Mouse (Mus musculus) MEL (cell line): ENCODE measurements around the gene Nfatc3. TPM values are rescaled to one million over a fixed set of nuclear protein-coding genes. Genes with fewer than 3 reads are reported as not detected.

Experiments
- DNase-seq: peaks from one replicate; pipeline ENCODE4 v3.0.0; 2011; ENCODE audit warnings: low read depth, low spot score
- H3K27ac ChIP-seq: 2 replicates; pipeline ENCODE4 v1.5.1; 2012; ENCODE audit warnings: low read depth, mild to moderate bottlenecking, control low read depth, low read length, moderate library complexity; ENCODE audit not compliant: control insufficient read depth
- H3K27me3 ChIP-seq, 2 experiments: fragments of 150-350 bp in 1 of 2; sonication (generic) in 1 of 2; 2 replicates each; pipeline ENCODE4 v1.6.1; 2012; ENCODE audit warnings: low read length in 2 of 2, mild to moderate bottlenecking in 2 of 2, improper control_type of control experiment in 1 of 2, moderate library complexity in 1 of 2; ENCODE audit not compliant: insufficient read depth in 2 of 2, control insufficient read depth in 1 of 2
- H3K36me3 ChIP-seq, 2 experiments: 2 replicates each; pipeline ENCODE4 v1.6.1; 2012 to 2014; ENCODE audit warnings: low read length in 2 of 2, improper control_type of control experiment in 1 of 2, inconsistent platforms in 1 of 2, mild to moderate bottlenecking in 1 of 2; ENCODE audit not compliant: insufficient read depth in 2 of 2, control insufficient read depth in 1 of 2
- H3K4me1 ChIP-seq, 2 experiments: fragments of 150-350 bp in 1 of 2; sonication (generic) in 1 of 2; 2 replicates each; pipeline ENCODE4 v1.6.1; 2012; ENCODE audit warnings: low read length in 2 of 2, improper control_type of control experiment in 1 of 2, mild to moderate bottlenecking in 1 of 2; ENCODE audit not compliant: insufficient read depth in 2 of 2, control insufficient read depth in 1 of 2
- H3K4me3 ChIP-seq, 2 experiments: fragments of 150-350 bp in 1 of 2; sonication (generic) in 1 of 2; 2 replicates each; pipeline ENCODE4 v1.5.1; 2012; ENCODE audit warnings: low read depth in 2 of 2, low read length in 2 of 2, mild to moderate bottlenecking in 2 of 2, moderate library complexity in 2 of 2, control low read depth in 1 of 2, improper control_type of control experiment in 1 of 2; ENCODE audit not compliant: control insufficient read depth in 1 of 2, insufficient read depth in 1 of 2
- H3K79me2 ChIP-seq: 2 replicates; pipeline ENCODE4 v1.6.1; 2012; ENCODE audit warnings: mild to moderate bottlenecking, low read length, moderate library complexity; ENCODE audit not compliant: control insufficient read depth, poor library complexity, insufficient read depth
- H3K9ac ChIP-seq: 2 replicates; pipeline ENCODE4 v1.6.1; 2012; ENCODE audit warnings: low read depth, mild to moderate bottlenecking, control low read depth, low read length, moderate library complexity; ENCODE audit not compliant: control insufficient read depth, poor library complexity, severe bottlenecking
- H3K9me3 ChIP-seq: fragments of 150-350 bp; sonication (generic); replicated peaks from 2 replicates; pipeline ENCODE4 v1.6.1; 2012; ENCODE audit warnings: mild to moderate bottlenecking, low read length, improper control_type of control experiment, moderate library complexity; ENCODE audit not compliant: insufficient read depth
- BHLHE40 ChIP-seq: IDR thresholded peaks from 2 replicates; pipeline ENCODE4 v1.6.1; 2012; ENCODE audit warnings: low read depth, mild to moderate bottlenecking, inconsistent platforms, low read length, improper control_type of control experiment, borderline replicate concordance
- CHD1 ChIP-seq: IDR thresholded peaks from 2 replicates; pipeline ENCODE4 v1.6.1; 2012; ENCODE audit warnings: low read depth, mild to moderate bottlenecking, inconsistent platforms, low read length, improper control_type of control experiment
- E2F4 ChIP-seq: IDR thresholded peaks from 2 replicates; pipeline ENCODE4 v1.6.1; 2011; ENCODE audit warnings: low read depth, low read length, improper control_type of control experiment, borderline replicate concordance
- ELF1 ChIP-seq: IDR thresholded peaks from 2 replicates; pipeline ENCODE4 v1.6.1; 2014; ENCODE audit warnings: low read depth, mild to moderate bottlenecking, inconsistent platforms, low read length, improper control_type of control experiment, moderate library complexity
- EP300 ChIP-seq, 2 experiments: IDR thresholded peaks; 2 replicates each; pipeline ENCODE4 v1.6.1; 2011; ENCODE audit warnings: improper control_type of control experiment in 2 of 2, low read length in 2 of 2, low read depth in 1 of 2, mild to moderate bottlenecking in 1 of 2
- GABPA ChIP-seq: IDR thresholded peaks from 2 replicates; pipeline ENCODE4 v1.6.1; 2012; ENCODE audit warnings: low read depth, mild to moderate bottlenecking, inconsistent platforms, low read length, improper control_type of control experiment, moderate library complexity
- HCFC1 ChIP-seq: IDR thresholded peaks from 2 replicates; pipeline ENCODE4 v1.6.1; 2012; ENCODE audit warnings: low read depth, mild to moderate bottlenecking, inconsistent platforms, low read length, improper control_type of control experiment, moderate library complexity
- KAT2A ChIP-seq: conservative IDR thresholded peaks from 2 replicates; pipeline ENCODE4 v1.6.1; 2012; ENCODE audit warnings: low read depth, low read length, improper control_type of control experiment, inconsistent platforms
- MEF2A ChIP-seq: IDR thresholded peaks from 2 replicates; pipeline ENCODE4 v1.6.1; 2014; ENCODE audit warnings: low read depth, mild to moderate bottlenecking, inconsistent platforms, low read length, improper control_type of control experiment; ENCODE audit not compliant: poor library complexity, insufficient replicate concordance, severe bottlenecking; ENCODE audit errors: extremely low read depth
- MYB ChIP-seq: IDR thresholded peaks from 2 replicates; pipeline ENCODE4 v1.6.1; 2011; ENCODE audit warnings: mild to moderate bottlenecking, low read depth, low read length, improper control_type of control experiment
- MYC ChIP-seq: IDR thresholded peaks from 2 replicates; pipeline ENCODE4 v1.6.1; 2011; ENCODE audit warnings: low read depth, mild to moderate bottlenecking, low read length, improper control_type of control experiment, moderate library complexity
- NRF1 ChIP-seq: IDR thresholded peaks from 2 replicates; pipeline ENCODE4 v1.6.1; 2014; ENCODE audit warnings: low read depth, mild to moderate bottlenecking, inconsistent platforms, low read length, improper control_type of control experiment, moderate library complexity; ENCODE audit not compliant: poor library complexity, insufficient read depth, severe bottlenecking
- POLR2A ChIP-seq, 2 experiments: IDR thresholded peaks; 2 replicates each; pipeline ENCODE4 v1.6.1; 2011 to 2012; ENCODE audit warnings: low read length in 2 of 2, mild to moderate bottlenecking in 2 of 2, control low read depth in 1 of 2, improper control_type of control experiment in 1 of 2, low read depth in 1 of 2, moderate library complexity in 1 of 2; ENCODE audit not compliant: control insufficient read depth in 1 of 2, insufficient read depth in 1 of 2, poor library complexity in 1 of 2
- RAD21 ChIP-seq: IDR thresholded peaks from 2 replicates; pipeline ENCODE4 v1.6.1; 2011; ENCODE audit warnings: mild to moderate bottlenecking, low read depth, low read length, improper control_type of control experiment
- RCOR1 ChIP-seq: IDR thresholded peaks from 2 replicates; pipeline ENCODE4 v1.6.1; 2012; ENCODE audit warnings: low read depth, mild to moderate bottlenecking, inconsistent platforms, low read length, improper control_type of control experiment
- SIN3A ChIP-seq: IDR thresholded peaks from 2 replicates; pipeline ENCODE4 v1.6.1; 2012; ENCODE audit warnings: low read length, improper control_type of control experiment, inconsistent platforms
- TAL1 ChIP-seq: IDR thresholded peaks from 2 replicates; pipeline ENCODE4 v1.6.1; 2012; ENCODE audit warnings: mild to moderate bottlenecking, inconsistent platforms, low read length, moderate library complexity, mixed read lengths
- TBP ChIP-seq: IDR thresholded peaks from 2 replicates; pipeline ENCODE4 v1.8.0; 2011; ENCODE audit warnings: low read depth, low read length, improper control_type of control experiment
- USF1 ChIP-seq: IDR thresholded peaks from 2 replicates; pipeline ENCODE4 v1.6.1; 2014; ENCODE audit warnings: low read depth, mild to moderate bottlenecking, inconsistent platforms, low read length, improper control_type of control experiment, moderate library complexity
- polyA plus RNA-seq, 2 experiments: library from polyadenylated mRNA; stranded (reverse) in 1 of 2; unstranded in 1 of 2; fragments of >175 nt in 1 of 2; fragments of >200 nt in 1 of 2; gene quantifications; 2 replicates each; pipeline versions ENCODE4 v1.2.1 to v1.2.4; 2012; ENCODE audit warnings: low replicate concordance in 2 of 2, low read depth in 1 of 2; ENCODE audit not compliant: insufficient read length in 2 of 2, insufficient read depth in 1 of 2, missing spikeins in 1 of 2
- total RNA-seq: library from RNA; depleted of rRNA; stranded (reverse); fragments of 300-350 nt; gene quantifications from 2 replicates; pipeline ENCODE4 v1.2.3, GENCODE M21; 2012

The Nfatc3 gene
- total and polyA plus RNA-seq, 3 experiments, result 14.4 to 59.3 (median 50.2) TPM

GRCm38 (mm10) chr8:106133526-106133925, 74.9 kb downstream of the Nfatc3 start:
- no peak for DNase-seq
- H3K27me3 ChIP-seq, result peaks cover 0 to 7% of the 10 kb centered on the region in 2 experiments; a peak in 2 of 4 replicates
- H3K36me3 ChIP-seq, result peaks cover 5 to 19% of the 10 kb centered on the region in 2 experiments
- H3K4me3 ChIP-seq, result no peak overlapping the region
- H3K9me3 ChIP-seq, result no peaks in the 10 kb centered on the region
- H3K27ac ChIP-seq, result no peak overlapping the region
- peaks cover 5 to 22% of the 10 kb centered on the region in 2 experiments for H3K4me1 ChIP-seq
- no peaks in the 10 kb centered on the region; the same call in 1 of the 2 replicates for H3K79me2 ChIP-seq
- H3K9ac ChIP-seq, result no peak overlapping the region
- TF ChIP-seq HCFC1, result no peak

- H3K36me3 ChIP-seq, result peaks cover 1 to 19% of the 10 kb centered on the region in 2 experiments; a peak in 3 of 4 replicates
- peaks cover 0 to 7% of the 10 kb centered on the region in 2 experiments; a peak in 2 of 4 replicates for H3K27me3 ChIP-seq
- no peak overlapping the region for H3K4me3 ChIP-seq
- H3K27ac ChIP-seq, result no peak overlapping the region
- peaks cover 5 to 22% of the 10 kb centered on the region in 2 experiments for H3K4me1 ChIP-seq
- no peaks in the 10 kb centered on the region; the same call in 1 of the 2 replicates for H3K79me2 ChIP-seq
- no peak for DNase-seq
- no peak for TF ChIP-seq HCFC1
- TF ChIP-seq GABPA, result no peak
- TF ChIP-seq POLR2A (IDR thresholded peaks at IDR 0.05; ENCODE audit: control insufficient read depth in 1 of 2, insufficient read depth in 1 of 2, low read depth in 1 of 2, low read length in 2 of 2, poor library complexity in 1 of 2), result no peak
- TF ChIP-seq CHD1, result no peak
- TF ChIP-seq E2F4, result no peak
- TF ChIP-seq ELF1, result no peak
- TF ChIP-seq RAD21, result no peak
- TF ChIP-seq SIN3A, result no peak
- TF ChIP-seq USF1, result no peak
- TF ChIP-seq NRF1, result no peak
- no peak for TF ChIP-seq MYB
- no peak for TF ChIP-seq EP300 (IDR thresholded peaks at IDR 0.05; ENCODE audit: low read depth in 1 of 2, low read length in 2 of 2)
- no peak for TF ChIP-seq BHLHE40
- no peak for TF ChIP-seq KAT2A
- no peak for TF ChIP-seq TAL1
- TF ChIP-seq RCOR1, result no peak
- no peak for TF ChIP-seq TBP
- TF ChIP-seq MYC, result no peak
- no peak for TF ChIP-seq MEF2A
- TF ChIP-seq, all 39 proteins: peak for 0
- no peaks in the 10 kb centered on the region for H3K9me3 ChIP-seq
- H3K9ac ChIP-seq, result no peak overlapping the region
Measured at GRCm38 (mm10) chr8:106133946-106134345, 75.3 kb downstream of the Nfatc3 start.
